Mouse (Mus musculus) thymus, adult 2 months (tissue): ENCODE measurements around the gene Kcne4. TPM values are rescaled to one million over a fixed set of nuclear protein-coding genes. Genes with fewer than 3 reads are reported as not detected.

ENCODE experiments used
- DNase-seq: peaks from one replicate; pipeline ENCODE4 v3.0.0; 2021
- H3K27ac ChIP-seq: fragments of 200-500 bp; 2 replicates; pipeline ENCODE4 v1.5.1; 2012; ENCODE audit warnings: low read length, control low read depth; ENCODE audit not compliant: control insufficient read depth, insufficient read depth
- H3K27me3 ChIP-seq: fragments of 200-500 bp; 2 replicates; pipeline ENCODE4 v1.6.1; 2012; ENCODE audit warnings: mild to moderate bottlenecking, low read length, moderate library complexity, mixed read lengths; ENCODE audit not compliant: control insufficient read depth, insufficient read depth
- H3K36me3 ChIP-seq: fragments of 200-500 bp; 2 replicates; pipeline ENCODE4 v1.6.1; 2012; ENCODE audit warnings: mild to moderate bottlenecking, low read length, moderate library complexity; ENCODE audit not compliant: control insufficient read depth, insufficient read depth
- H3K4me1 ChIP-seq: fragments of 200-500 bp; replicated peaks from 2 replicates; pipeline ENCODE4 v1.6.1; 2012; ENCODE audit warnings: low read length; ENCODE audit not compliant: control insufficient read depth, insufficient read depth
- H3K4me3 ChIP-seq: fragments of 200-500 bp; 2 replicates; pipeline ENCODE4 v1.5.1; 2012; ENCODE audit warnings: mild to moderate bottlenecking, low read length, control low read depth, moderate library complexity; ENCODE audit not compliant: control insufficient read depth, insufficient read depth
- CTCF ChIP-seq: fragments of 200-500 bp; IDR thresholded peaks from 2 replicates; pipeline ENCODE4 v1.5.1; 2012; ENCODE audit warnings: mild to moderate bottlenecking, control low read depth, low read length, moderate library complexity, borderline replicate concordance; ENCODE audit not compliant: control insufficient read depth, poor library complexity, insufficient read depth; ENCODE audit errors: extremely low read depth
- POLR2A ChIP-seq: fragments of 200-500 bp; IDR thresholded peaks from 2 replicates; pipeline ENCODE4 v1.6.1; 2012; ENCODE audit warnings: mild to moderate bottlenecking, low read length, control low read depth, moderate library complexity; ENCODE audit not compliant: control insufficient read depth, poor library complexity, insufficient read depth; ENCODE audit errors: extremely low read depth
- WGBS: fragments of 180-500 bp; shearing (Covaris S2); methylation state at CpG from one replicate; pipeline ENCODE4 v1.1.7; 2018; 5-methylcytosine and 5-hydroxymethylcytosine counted together
- polyA plus RNA-seq: library from polyadenylated mRNA; depleted of rRNA; stranded (reverse); fragments of >200 nt; gene quantifications from 2 replicates; pipeline ENCODE4 v1.2.3, GENCODE M21; 2012; rRNA removed

Gene Kcne4
- polyA plus RNA-seq, 1 experiment = 0.44 TPM

DNA sequence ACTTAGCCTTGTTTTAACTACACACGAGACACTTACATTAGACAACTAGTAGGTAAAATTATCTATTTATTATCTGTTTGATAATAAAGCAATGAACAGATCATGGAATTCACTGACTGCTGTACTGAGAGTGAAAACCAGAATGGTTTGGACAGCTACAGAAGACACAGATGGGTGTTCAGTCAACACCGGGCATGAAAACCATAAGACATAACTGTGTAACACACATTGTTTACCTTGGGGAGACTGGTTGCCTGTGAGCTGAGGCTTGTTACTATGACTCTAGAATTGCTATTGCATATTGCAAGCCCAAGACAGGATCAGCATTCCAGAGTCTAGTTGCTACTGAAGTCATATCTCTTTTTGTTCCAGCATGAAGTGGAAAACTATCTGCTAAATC is 49.9 kb downstream of the Kcne4 start:
- H3K36me3 ChIP-seq = no peaks in the 10 kb centered on the region
- DNase-seq = no peak
- no peaks in the 10 kb centered on the region for H3K27me3 ChIP-seq
- no peak overlapping the region for H3K27ac ChIP-seq
- H3K4me1 ChIP-seq = no peaks in the 10 kb centered on the region
- WGBS = 96% methylated on average over 2 of the region's 2 CpGs
- TF ChIP-seq POLR2A (no peak), CTCF (no peak)
- no peak overlapping the region for H3K4me3 ChIP-seq

Other genes with a start within 250 kb of the Kcne4 start
- 9.1 and 10.2 TPM in 2 replicates for gene Acsl3, start 158.9 kb upstream of the Kcne4 start, polyA plus RNA-seq
- 1.9 and 2.2 TPM in 2 replicates for gene Utp14b, start 158.7 kb upstream of the Kcne4 start, polyA plus RNA-seq